Mouse (Mus musculus) urinary bladder, postnatal 14 days (tissue): ENCODE measurements at regions not wholly inside any gene's neighbourhood (a gene's known extent, or its start where the extent isn't known, plus 50 kb on each side); places are given as distances from the start of the nearest gene placed in this dataset.

ENCODE experiments used
- DNase-seq: peaks from one replicate; pipeline ENCODE4 v3.0.0; 2021; ENCODE audit warnings: low spot score

DNA sequence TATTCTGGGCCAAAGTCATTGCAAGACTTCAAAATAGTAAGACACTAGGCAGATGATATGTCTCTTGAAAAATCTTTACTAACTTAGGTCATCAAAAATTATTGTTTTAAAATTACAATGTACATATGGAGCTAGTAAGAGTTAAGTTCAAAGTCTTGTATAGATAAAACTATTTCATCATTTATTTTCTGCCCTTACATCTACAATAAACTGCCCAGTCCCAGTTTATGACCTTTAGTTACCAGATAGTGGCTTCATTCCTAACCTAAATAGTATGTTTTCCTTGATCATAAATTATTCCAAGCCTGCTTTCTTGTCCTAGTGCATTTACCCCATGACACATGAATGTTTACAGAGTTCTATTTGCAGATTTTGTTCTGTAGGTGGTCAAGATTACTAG is 72.9 kb downstream of the Manea start:
- DNase-seq: no peak

DNA sequence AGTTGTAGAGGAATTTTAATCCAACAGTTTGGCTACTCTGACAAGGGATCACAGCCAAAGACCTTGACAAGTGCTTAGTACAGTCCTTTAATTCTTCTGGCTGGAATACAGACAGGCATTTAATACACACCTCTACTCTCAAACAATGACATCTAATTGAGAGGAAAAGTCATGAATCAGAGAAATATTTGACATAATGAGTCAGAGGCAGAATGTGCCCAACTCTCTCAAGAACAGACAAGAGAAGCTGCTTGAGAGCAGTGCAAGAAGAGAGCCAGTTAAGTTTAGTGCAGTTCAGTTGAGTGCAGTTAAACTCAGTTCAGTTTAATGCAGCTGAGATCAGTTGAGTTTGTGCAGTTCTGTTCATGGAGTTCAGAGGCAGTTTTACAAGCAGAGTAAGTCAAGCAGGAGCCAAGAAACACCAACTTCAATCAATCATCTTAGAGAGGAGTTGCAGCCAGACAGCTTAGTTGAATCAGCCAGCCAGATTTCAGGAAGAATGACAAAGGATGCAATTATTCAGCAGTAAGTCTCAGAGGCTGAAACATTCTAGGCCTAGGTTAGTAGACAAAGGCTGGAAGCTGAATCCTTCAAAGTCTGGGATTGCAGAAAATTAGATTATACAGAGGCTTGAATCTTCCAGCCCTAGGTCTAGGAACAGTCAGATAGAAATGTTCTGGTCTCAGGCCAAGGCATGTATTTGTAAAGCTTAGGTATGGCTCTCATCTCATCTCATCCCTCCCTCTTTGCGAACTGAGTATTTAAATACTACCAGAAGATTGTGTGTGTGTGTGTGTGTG is 87.3 kb downstream of the Manea start:
- DNase-seq: no peak

- DNase-seq: no peak
Measured at GRCm38 (mm10) chr4:26255889-26256288, 90.8 kb downstream of the Manea start.

GRCm38 (mm10) chr4:26247925-26248856 is 98.5 kb downstream of the Manea start:
- peak; percentile 74 for DNase-seq

DNA sequence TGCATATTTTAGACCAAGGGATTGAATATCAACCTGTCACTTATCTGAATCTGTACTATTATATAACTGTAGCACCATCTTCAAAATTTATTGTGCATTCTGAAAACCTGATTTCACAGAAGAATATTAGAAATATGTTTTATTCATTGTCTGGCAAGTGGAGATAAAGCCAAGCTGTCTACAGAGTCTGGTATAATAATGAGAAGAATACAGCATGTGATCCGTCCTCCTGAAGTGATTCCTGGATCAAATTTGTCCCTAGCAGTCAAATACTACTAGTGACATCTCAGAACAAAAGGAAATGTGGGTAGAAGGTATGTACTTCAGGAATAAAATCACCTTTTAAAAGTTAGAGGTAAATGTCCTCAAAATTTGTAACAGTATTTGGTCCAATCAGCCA is 123.4 kb downstream of the Manea start:
- DNase-seq: no peak
